Mouse (Mus musculus): ENCODE measurements at regions not wholly inside any gene's neighbourhood (a gene's known extent, or its start where the extent isn't known, plus 50 kb on each side); places are given as distances from the start of the nearest gene placed in this dataset.

DNA sequence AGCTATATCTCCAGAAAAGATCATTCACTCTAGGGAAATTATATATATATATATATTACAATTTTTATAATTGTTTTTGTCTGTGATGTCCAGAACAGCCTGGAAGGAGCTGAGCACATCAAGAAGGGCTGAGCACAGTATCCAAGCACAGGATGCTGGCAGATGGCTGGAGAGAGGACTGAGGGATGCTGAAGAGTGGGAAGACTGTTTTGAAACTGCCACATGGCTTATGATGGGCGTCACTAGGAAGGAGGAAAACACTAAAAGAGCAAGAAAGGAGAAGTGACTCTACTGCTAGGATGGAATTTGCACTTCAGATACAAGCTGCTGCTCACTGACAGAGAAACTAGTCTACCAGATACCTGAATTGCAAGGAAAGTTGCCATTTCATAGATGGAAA is 50.4 kb upstream of the Atg10 start:
- DNase-seq (ENCODE audit: low read depth, low spot score), result no peak

DNA sequence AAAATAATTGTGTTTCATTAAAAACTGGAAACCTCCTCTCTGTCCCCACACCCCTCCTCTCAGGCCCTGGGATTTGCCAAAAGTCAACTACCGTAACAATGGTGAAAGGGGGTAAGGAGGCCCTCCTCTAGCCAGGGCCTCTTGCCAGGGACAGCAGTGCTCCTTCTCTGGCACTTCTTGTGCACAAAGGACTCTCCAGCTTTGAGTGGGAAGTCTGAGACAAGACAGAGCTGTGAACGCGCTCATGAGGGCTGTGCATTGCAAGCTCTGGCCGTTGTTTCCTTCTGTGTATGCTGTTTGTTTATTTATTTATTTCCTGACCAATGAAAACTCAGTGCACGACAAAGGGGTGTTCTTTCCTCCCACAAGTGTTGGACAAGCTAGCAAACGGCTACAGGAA is 50.8 kb upstream of the Atg10 start:
- DNase-seq (ENCODE audit: low read depth, low spot score), result no peak

DNA sequence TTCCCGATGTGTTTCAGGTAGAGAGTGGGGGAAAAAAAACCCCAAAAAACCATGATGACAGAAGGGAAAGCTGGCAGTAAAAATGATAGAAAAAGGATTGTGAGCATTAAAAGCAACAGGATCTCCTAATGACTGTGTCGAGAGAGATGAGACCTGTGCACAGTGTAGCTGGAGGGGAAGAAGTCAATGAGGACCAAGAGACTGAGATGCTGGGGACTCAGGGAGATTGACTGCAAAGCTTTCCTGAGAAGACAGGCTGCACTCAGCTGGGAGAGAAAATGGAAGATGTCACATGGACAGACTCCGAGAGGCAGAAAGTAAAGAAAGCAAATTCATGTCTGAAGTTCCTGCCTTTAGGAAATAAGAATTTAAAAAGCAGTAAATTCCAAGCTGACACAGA is 55.7 kb upstream of the Atg10 start:
- DNase-seq (ENCODE audit: low read depth, low spot score), result no peak

DNA sequence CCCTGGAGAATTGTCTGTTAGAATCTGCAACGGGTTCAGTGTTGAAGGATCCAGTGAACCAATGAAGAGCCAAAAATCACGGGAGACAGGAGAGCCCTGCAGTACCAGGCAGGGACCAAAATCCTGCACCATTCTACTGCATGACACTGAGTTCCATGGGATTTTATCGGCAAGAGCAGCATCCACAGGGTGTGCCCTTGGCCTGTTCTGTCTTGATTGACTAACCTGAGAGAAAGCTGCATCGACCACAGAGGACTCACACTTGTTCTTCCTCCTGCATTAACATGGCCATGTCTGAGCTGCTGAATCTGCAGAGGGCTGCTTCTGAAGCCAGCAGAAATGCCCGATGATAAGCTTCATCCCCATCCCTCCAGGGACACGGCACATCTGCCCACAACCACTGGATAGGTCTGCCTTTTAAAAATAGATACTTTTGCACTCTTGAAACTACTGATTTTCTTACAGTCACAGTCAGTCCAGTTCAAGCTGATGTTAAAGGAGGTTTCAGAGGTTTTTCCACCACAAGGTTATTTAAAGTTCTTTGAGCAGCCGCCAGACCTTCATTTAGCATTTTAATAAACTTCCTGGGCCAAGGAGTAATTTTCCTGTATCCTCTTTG is 71.9 kb upstream of the Atg10 start:
- no peak for DNase-seq (ENCODE audit: low read depth, low spot score)

DNA sequence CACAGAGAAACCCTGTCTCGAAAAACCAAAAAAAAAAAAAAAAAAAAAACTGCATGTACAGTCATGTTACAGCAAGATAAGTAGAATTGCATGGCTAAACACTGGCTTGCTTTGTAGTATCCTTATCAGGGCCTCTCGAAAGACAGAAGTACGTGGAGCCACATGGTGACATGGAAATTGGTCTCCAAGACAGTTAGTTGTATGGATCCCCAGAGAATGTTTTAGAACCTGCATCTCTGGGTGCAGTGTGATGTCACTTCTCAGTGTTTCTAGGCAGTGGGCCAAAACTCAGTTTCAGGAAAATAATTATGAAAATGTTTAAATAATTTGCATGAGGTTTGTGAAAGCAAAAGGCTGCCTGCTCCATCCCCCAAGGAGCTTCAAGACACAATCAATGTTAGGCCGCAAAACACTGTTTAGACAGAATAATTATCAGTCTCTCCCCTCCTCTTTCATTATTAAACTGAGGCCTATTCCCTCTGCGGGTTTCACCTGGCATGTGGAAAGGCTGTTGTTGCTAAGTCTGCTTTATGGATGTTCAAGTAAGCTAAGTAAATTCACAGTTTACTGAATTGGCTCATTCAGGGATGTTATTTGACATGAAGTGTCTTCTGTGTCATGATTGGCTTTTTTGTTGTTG is 72.9 kb upstream of the Atg10 start:
- DNase-seq (ENCODE audit: low read depth, low spot score), result no peak

DNA sequence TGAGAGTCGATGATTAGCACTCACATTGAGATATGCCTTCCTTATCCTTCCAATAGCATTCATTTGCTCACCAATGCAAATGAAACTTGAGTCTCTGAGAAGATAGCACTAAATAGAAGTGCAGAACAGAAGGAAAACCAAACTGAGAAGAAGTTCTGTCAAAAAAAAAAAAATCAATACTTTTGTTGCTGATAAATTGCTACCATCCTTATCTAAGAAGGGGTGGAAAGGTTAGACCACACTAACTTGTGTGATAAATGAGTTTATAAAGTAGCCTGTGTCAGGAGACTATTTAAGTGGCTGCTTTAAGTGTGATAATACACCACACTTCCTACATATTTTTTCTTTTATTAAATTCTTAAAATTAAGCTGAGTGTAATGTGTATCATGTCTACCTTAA is 78.1 kb upstream of the Atg10 start:
- DNase-seq (ENCODE audit: low read depth, low spot score), result no peak

DNA sequence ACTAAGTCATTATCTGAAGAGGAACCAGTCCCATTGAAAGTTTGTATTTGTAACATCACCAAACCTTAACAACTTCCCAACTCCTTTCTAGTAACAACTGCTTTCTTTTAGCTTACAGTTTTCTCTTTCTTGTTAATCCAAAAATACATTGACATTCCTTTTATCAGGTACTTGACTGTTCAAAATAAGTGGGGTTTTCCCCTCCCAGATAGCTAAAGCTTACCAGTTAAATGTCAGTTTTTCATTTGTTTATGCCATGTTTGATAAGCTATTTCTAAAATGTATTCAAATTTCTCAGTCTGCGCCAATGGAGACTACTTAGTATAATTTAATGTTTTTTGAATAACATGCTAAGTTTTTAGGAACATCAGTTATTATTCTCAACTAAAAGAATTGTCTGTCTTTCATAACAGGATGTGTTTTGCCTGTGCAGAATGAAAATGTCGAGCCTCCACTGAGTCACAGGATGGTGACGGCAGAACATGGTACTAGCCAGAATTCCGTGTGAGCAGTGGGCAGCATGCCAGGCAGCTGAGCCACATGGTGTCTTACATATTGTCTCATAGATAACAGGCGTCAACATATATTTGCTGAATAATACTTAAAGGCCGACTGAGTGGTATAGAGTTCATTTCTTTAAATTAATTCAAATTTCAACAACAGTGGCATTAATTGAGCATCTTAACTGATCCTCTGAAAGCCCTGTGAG is 82.1 kb upstream of the Atg10 start:
- no peak for DNase-seq (ENCODE audit: low read depth, low spot score)

DNA sequence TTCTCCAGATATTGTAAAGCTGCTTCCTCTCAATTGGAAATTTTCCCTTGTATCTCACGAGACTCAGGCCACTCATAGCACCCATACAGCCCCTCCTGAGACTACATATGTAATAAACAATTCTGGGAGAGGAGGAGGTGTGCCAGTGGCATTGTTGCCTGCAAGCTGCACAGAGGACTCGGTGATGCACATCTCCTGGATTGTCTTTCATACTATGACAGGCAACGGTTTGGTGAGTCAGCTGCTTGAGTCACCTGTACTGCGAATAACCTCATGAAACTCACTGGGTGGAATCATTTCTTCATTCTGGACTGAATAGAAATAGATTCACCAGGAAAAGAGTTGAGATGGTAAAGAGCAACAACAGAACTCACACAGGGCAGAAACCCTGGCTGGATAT is 82.8 kb upstream of the Atg10 start:
- DNase-seq (ENCODE audit: low read depth, low spot score), result no peak

DNA sequence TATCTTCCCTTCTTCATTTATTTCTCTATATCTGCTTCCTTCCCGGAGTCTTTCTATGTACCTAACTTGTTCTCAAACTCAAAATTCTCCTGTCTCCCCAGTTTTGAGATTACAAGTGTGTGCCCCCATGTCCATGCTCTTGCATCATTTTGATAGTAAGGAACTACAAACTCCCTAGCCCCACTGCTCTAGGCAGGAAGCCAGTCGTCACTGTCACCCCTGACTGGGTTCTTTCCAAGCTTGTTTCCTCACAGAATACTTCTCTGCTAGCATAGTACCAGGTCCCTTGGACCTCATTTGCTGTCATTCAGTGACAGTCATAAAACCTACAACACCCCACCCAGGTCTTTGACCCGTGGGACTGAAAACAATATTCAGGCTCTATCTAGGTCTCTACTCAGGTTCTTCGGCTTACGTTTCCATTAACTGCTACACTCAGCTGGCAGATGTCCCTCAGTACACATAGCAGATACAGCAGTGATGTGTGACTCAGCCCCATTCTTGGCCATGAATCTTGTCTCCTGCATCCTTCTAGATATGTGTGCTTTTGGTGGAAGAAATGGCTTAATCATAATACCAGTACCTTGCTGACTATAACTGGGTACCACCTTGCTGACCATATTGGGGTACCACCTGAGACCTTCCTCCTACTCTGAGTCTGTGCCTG is 89.3 kb upstream of the Atg10 start:
- DNase-seq (ENCODE audit: low read depth, low spot score), result no peak

DNA sequence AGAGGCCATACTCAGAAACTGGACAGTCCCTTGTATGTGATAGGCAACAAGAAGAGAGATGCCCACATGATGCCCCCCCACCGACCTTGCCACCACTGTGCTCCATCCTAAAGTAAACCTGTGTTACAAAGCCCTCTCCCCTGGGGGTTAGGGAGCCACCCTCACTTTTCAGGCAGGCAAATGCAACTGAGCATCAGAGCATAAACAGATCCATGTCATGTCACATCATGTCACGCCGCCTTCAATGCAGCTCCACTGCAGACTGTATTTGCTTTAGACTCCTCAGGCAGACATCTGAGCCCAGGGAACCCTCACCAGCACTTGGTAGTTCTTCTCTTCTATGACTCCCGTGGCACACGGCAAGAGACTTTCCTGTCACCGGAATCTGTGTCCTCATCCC is 98.6 kb upstream of the Atg10 start:
- no peak for DNase-seq (ENCODE audit: low read depth, low spot score)

DNA sequence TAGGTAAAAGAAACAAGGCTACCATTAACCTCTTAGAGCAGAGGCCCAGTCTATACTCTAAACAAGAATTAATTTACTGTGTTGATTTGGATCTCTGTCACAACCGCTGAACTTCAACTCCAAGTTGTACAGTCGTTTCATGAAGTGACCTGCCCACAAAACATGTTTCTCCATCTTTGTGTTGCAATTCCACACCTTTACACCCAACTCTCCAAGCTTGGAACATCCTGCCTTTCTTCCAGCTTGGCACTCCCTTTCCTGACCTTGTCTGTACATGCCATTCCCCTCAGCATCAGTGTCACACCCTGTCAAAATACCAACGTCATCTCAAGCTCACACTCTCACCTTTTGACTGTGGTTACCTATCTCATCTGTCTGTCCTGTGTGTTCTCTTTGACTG is 103.1 kb upstream of the Atg10 start:
- DNase-seq (ENCODE audit: low read depth, low spot score), result no peak

DNA sequence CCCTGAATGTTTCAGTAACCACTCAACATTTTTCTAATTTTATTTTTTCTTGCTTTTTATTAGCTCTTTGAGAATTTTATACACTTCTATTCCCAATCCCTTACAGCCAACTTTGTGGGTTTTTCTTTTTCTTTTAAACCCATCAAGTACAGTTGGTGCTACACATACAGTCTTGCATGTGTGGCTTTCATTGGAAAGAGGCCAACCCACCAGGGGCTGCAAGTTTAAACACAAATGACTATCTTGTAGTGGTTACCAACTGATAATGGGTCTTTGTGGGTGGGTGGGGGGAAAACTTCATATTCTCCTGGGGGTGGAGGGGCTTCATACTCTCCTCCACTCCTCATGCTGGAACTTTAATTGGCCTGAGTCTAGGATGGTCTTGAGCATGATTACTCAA is 110.5 kb upstream of the Atg10 start:
- DNase-seq (ENCODE audit: low read depth, low spot score), result no peak

DNA sequence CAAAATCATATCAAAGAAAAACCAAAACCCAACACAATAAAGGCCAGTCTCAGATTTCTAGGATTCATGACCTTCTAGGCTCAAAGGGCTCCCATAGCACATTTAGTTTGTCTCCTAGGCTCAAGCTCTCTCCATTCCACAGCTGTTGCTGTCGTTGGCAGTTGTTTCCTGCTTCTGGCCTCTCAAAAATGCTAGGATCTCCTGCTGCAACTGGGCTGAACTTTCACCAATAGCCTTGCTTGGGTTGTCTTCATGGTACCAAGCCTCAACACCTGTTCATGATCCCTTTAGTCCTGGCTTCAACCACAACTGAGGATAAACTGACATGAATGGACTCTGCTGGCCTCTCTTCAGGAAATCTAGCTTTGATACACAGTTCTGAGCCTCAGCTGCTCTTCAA is 115.9 kb upstream of the Ssbp2 start:
- DNase-seq (ENCODE audit: low read depth, low spot score), result no peak

DNA sequence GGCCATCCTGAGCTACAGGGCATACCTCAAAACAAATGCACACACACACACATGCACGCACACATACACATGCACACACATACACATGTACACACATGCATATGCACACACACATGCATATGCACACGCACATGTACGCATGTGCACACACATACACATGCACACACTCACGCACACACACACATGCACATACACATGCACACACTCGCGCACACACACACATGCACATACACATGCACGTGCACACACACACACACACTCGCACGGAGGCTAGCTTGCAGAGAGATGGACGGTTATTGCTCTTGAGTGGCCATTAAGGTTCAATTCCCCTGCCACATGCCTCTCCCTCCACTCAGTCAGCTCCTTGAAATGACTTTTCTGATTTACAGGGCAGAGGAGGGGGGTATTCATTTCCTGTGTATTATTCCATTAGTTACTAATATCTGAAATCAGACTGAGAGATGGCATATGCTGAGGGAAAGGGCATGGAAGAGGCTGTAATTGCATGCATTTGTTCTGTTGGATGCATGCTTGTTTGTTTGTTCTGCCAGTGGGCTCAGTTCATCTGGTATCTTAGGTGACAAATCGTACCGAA is 111.5 kb upstream of the Ssbp2 start:
- no peak for DNase-seq (ENCODE audit: low read depth, low spot score)

DNA sequence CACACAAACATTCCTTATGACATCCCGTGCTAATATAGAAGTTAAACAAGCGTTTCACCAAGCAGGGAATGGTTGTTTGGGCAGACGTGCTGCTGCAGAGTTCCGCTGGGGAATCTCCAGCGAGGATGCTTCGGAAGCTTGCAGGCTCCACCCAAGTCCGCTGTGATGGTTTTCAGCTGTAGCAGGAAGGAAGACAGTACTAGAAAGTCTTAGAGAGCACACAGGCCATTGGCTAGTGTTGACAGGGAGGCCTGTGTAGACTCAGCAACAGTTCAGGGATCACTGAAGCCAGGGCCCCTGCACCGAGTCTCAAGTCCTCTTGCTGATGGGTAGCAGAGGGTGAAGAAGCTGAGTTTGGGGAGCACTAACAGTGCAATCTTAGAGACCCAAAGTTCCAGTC is 107.8 kb upstream of the Ssbp2 start:
- no peak for DNase-seq (ENCODE audit: low read depth, low spot score)

DNA sequence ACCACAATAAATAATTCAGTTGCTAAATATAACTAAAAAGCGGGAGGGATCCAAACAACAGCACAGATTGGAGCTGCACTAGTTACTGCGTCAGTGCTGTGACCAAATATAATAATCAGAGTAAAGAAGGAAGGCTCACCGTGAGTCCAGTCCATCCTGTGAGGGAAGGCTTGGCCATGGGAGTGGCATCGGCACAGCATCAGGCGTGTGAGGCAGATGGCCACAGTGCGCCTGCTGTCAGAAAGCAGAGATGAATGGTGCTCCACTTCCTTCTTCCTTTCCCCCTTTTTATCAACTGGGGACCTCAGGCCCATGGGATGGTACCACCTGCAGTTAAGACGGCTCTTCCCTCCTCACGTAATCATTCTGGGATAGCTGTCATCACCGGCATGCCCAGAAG is 103.6 kb upstream of the Ssbp2 start:
- no peak for DNase-seq (ENCODE audit: low read depth, low spot score)

DNA sequence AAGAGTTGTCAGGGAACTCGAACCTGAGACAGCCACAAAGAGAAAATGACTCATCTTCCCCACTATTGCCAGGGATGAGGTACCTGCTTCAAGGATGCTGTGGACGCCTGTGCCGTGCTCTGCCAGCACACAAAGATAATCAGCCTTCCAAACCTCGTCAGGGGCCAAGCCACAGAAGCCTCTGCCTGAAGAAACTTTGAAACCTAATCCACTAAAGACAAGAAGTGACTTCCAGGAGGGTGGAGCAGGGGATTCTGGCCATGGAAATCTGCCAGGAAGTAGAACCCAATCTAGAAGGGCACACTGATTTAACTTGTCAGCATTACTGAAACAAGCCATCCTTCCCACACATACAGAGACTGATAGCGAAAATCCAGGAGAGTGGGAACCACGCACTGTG is 100.0 kb upstream of the Ssbp2 start:
- no peak for DNase-seq (ENCODE audit: low read depth, low spot score)

DNA sequence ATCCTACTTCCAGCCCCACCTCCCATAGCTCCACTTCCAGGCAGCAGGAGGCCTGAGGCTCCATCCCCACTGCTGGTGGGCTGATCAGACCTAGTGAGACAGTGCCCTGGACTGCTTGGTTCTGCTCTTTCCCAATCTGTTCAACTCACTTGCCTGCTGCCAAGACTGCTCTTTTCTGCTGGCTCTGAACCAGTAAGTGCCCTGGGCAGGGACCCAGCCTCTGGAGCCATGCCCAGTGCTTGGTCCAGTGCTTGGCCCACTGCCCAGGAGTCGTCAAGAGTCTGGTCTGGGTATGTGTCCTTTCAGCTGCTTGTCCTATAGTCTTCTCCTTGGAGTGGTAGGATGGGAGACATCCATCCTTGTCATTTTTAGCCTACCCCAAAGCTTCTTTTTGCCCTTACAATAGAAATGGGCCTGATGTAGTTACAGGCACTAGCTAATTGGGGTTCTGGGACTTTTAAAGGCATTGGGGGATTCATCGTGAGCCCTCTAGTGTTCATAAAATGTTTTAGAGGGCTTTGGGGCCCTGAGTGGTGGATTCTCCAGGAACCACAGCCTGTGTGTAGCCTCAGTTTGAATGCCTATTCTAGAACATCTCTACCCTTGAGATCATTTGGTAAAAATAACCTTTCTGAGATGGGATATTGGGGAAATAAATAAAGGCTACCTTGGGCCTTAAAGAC is 94.7 kb upstream of the Ssbp2 start:
- no peak for DNase-seq (ENCODE audit: low read depth, low spot score)

DNA sequence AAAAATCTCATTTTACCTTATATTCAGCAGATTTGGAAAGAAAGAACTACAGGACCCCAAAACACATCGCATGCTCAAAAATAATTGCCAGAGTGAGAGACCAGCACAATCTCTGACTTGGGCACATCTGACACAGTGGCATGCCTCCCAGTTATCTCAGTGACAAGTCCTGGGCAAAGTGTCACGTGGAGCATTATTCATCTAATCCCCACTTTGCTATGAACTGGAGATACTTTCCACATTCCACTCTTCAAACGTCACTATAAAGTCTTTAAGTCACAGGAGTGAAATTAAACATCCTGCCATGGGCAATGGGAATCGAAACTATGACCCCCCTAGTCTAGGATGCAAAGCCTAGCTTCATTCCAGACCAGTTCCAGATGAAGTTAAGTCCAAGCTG is 93.5 kb upstream of the Ssbp2 start:
- DNase-seq (ENCODE audit: low read depth, low spot score), result no peak

DNA sequence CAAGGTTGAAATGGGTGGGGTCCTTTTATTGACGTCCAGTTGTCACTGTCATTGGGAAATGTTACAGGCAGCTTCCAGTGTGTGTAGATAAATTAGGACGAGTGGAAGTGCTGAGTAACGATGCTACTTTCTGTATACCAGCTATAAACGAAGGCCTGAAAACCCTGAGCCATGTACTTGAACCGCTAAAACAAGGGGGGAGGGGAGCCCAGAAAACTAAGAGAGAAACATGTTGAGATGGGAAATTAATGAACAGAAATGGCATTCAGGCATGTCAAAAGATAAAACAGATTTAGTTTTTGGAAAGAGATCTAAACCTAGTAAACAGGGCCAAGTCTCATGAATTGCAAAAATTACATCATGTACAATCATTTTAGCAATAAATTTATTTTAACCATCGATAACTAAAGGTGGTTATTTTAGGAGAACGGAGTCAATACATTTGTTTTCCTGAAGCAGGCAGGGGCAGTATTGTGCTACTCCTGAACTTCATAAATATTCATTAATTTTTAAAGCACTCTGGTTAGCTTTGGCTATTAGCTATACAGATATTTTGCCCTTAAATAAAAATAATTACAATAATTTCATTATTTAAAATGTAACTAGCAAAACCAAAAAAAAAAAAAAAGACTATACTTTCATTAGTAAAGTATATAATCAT is 92.1 kb upstream of the Ssbp2 start:
- no peak for DNase-seq (ENCODE audit: low read depth, low spot score)

DNA sequence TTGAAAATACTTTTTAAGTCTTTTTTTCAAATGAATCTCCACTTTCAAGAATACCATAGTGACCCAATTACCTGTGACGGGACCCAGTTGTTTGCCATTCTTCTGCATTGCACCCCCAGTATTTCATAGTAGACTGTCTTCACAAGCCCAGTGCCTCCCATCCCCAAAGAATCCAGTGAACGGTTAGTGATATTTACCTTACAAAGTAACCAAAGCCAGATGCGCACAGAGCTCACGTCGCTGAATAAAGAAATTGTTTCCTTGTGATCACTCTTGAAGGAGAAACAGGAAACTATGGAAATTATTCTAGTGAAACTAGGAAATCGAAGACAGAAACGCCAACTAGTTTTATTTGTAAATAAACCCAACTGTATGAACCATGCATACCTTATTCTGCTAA is 91.4 kb upstream of the Ssbp2 start:
- no peak for DNase-seq (ENCODE audit: low read depth, low spot score)

Measured in ES-CJ7 (cell line).